Mouse (Mus musculus): ENCODE measurements around the gene Nlrp10.

- no peak for TF ChIP-seq POLR2A (IDR thresholded peaks at IDR 0.05; ENCODE audit: control insufficient read depth, extremely low read depth, insufficient read depth, low read length, poor library complexity)
- TF ChIP-seq CTCF (IDR thresholded peaks at IDR 0.05; ENCODE audit: borderline replicate concordance, control insufficient read depth, extremely low read depth, insufficient read depth, low read length, poor library complexity), result no peak
Observed at GRCm38 (mm10) chr7:108948611-108949010, 18.6 kb upstream of the Nlrp10 start.
